Mouse (Mus musculus): ENCODE measurements around the gene D1Pas1. TPM values are rescaled to one million over a fixed set of nuclear protein-coding genes. Genes with fewer than 3 reads are reported as not detected.

D1Pas1 gene
- not detected for total RNA-seq (2021)
- long read RNA-seq, experiment 1, partial matches to known transcripts, result 0 of 1 reads
- long read RNA-seq, experiment 1, other reads (novel, unspliced or antisense), result 0 of 1 reads
- long read RNA-seq, experiment 2, result 0 reads

DNA sequence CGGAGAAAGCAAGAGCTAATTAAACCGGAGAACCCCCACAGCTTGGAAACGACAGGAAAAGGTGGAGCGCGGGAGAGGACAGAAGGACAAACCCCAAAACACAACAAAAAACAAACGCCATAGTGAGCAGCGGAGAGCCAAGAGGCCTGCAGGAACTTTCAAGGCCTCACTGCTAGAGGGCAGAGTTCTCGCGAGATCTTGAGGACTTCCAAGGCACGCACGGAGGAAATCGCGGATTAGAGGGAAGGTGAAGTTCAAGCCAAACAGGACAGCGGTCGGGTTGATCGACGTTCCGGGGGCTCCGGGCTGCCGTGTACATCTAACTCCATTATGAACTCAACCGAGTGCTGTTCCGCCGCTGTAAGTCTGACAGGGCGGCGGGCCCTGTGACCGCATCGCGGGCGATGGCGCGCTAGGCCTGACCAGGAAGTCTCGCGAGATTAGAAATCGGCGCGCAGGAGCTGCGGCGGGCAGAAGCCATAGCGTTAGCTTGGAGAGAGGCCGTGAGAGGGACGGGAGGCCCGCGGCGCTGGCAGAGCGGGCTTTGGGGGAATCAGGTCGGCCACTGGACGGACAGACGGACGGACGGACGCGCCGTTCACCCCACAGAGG lies at the start of gene D1Pas1:
Gene D1Pas1, plus strand, starts transcription at position 216 of the 612 bp plus-strand sequence.
- no peak for DNase-seq (ENCODE audit: low spot score in 2 of 2)

DNA sequence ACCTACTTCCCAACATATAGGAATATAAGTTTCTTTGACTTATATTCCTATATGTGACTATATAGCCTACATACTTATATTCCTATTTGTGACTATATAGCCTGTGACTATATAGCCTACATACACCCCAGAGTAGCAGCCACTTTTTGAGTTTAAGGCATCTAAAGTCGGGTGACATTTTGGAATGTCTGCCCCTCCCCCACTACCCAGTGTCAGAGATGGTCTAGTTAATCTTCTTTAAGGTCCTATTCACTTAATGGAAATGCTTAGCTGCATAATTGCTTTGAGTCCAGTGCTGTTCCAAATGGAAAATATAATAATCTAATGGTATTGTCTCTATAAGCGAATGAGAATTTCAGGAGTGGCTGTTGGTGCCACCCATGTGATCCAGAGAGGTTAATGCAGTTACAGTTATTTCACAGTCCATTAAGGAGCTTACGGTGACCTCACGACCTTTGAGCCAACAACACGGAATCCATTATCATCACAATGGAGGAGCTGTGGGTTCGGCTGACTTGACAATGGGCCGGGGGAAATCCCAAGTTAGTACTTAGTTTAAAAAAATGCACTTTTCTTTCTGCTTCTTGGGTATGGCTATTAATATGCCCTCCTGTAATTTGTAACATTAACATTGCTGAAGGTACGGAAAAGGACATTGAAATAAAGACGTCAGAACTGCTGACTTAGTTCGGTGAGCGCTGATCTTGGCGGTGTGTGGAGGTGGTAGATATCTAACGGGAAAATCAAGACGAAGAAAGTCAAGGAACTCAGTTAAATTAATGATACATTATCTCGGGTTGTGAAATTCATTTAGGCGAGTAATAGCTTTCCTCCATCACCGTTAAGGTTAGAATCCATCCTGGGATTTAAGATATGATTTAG lies 44.5 kb upstream of the D1Pas1 start:
- no peak for DNase-seq (ENCODE audit: low spot score in 2 of 2)

DNA sequence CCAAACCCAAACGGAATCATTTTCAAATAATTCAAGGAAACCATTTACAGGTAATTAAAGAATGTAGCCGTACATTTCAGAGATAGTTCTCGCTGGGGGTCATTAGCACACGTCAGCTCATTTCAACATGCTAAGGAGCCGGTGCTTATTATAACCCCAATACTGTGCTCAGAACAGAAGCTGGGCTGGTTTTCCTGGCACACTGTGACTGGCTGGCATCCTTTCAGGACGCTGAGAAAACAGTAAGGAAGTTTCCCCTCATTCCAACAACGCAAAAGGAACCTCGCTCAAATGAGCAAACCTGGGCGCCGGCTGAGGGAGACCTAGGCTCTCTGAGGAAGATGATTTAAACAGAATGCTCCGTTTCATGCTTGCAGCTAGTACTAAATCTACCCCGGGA lies 43.2 kb upstream of the D1Pas1 start:
- DNase-seq (ENCODE audit: low spot score in 2 of 2), result no peak

DNA sequence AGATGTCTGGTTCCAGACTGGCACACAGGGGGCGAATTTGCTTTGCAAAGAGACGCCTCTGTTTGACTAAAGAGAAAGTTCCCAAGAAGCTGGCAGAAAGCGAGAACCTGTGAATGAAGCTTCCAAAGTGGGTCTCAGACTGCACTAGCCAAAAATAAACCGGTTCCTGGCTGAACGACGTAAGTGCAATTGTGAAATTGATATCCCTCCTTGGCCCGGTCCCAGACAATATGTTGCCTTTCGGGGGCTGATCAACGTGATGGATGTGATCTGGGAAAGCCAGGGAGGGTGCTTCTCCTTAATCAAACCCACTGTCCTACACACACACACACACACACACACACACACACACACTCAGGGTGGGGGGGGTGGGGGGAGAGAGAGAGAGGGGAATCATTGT lies 41.8 kb upstream of the D1Pas1 start:
- no peak for DNase-seq (ENCODE audit: low spot score in 2 of 2)

DNA sequence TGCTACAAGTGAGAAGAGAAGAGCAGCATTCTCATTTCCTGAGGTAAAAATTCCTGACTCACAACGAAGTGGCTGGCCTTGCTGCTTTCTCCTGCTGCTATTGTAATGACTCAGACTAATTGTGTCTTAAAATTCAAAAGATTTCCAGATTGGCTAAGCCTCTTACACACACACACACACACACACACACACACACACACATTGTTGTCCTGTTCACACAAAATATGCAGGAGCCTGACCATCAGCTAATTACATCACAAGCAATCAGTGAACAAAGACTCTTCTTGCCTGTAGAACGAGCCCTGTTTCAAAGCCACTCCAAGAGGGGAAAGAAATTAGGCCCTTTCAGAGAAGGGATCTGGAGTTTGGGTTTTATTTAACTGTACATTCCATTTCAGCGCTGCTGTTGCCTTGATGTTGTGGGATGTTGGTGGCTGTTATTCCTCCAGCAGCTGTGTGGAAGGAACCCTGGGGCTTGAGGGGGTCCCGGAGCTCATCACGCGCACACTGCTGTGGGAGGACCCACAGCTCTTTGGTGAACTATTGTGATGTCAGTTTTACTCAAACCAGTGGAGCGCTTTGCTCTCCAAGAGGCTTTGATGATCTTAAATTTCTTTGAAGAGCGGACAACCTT lies 40.8 kb upstream of the D1Pas1 start:
- no peak for DNase-seq (ENCODE audit: low spot score in 2 of 2)

DNA sequence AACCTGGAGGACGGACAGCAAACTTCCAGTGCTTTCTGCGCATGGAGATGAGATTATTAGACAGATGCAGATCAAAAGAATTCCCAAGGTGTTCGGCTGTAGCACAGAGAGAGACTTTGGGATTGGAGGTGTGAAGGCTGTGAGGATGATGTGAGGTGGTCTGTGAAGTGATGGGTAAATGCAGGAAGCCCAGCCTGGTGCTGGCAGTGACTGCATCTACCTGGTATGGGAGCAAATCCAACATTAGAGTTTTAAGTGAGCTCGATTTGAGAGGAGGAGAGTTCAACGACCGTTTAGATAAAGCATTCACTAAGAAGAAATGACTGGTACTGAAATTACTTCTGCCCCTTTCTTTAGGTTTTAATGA lies 40.3 kb upstream of the D1Pas1 start:
- no peak for DNase-seq (ENCODE audit: low spot score in 2 of 2)

DNA sequence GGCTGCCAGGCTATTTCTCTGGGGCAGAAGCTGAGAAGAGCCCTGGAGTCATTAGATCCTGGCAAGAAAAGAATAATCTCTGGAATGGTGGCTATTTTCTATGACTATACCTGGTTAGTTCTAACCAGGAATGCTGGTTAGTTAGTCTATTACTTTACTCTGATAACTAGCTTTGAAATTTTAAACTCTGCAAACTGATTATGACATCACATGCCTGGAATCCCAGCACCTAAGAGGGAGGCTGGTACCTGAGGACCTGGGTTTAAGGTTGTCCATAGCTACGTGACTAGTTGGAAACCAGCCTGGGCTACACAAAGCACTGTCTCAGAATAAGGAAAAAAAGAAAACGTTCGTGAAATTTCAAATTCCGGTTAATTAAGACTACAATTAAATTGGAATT lies 39.7 kb upstream of the D1Pas1 start:
- DNase-seq (ENCODE audit: low spot score in 2 of 2), result no peak

DNA sequence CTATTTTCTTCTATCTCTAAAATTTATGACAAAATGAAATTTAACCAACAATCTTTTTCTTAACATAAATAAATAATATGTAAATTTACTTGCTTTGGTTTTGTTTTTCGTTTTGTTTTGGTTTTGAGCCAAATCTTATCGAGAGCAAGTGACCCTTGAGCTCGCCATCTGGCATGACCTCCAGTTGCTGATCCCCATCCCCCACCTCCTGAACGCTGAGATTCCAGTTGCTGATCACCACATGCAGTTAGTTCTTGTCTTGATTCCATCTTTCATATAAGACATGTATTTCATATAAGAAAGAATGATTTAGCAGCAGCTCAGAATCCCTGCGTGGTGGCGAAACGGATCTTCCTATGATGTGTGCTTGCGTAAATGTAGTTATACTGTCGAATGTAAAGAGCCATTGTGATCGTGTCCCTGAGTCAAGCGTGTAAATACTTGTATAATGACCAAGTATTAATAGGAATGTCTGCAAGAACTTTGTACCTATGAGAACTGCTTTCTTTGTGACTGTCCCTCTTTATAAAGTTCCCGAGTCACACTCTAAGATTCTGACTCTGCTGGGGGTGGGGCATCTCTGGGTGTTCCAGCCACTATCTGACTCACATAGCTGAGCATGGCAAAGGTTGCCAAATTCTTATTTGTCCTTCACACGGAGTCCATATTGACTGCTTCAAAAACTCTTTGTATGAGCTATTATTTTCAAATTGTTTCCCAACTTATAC lies 36.9 kb upstream of the D1Pas1 start:
- no peak for DNase-seq (ENCODE audit: low spot score in 2 of 2)

DNA sequence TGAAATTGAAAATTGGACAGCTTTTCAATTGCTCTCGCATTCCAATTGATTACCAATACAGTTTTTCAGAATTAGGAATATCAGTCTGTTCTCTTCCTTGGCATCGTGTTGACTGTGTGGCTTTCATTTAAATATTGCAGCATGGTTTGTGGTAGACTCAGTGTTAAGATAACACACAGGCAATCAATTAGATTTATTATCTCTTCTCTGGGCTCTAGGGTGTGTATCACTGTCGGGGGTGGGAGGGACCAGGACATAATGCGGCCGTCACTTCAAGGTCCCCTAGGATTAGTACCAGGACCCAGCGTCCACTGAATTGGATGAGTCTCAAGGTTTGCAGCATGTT lies 36.4 kb upstream of the D1Pas1 start:
- DNase-seq (ENCODE audit: low spot score in 2 of 2), result no peak

DNA sequence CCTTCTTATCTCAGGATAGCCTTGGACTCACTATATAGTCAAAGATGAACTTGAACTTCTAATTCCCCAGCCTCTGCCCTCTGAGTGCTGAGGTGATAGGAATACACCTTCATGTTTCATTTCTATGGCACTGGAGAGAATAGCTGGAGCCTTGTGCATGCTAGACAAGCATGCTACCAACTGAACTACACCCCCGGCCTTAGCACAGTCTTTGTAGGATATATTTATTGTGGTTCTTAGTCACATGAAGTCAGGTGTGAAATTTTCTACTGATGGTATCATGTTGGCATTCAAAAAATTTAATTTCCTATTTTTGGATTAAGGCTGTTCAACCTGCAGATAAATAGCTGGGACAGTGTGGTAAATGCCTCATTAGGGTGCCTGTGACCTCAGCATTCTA lies 33.0 kb upstream of the D1Pas1 start:
- DNase-seq (ENCODE audit: low spot score in 2 of 2), result no peak

DNA sequence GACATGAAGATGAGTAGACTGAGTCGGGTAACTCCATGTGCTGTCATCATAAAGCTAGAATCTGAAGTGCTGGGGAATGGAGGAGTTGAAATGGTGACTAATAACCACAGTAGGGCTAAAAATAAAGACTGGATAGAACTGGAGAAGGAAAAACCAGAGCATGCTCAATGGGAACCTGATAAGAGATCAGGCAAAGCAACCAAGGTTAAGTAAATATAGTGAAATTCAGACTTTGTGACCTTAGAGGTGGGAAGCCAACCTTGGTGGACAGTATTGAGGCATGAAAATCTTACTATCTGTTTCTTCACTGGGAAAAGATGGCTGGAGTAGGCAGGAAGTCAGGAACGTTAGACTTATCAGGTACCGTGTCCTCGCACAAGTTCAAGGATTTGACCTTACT lies 14.8 kb upstream of the D1Pas1 start:
- DNase-seq (ENCODE audit: low spot score in 2 of 2), result no peak

DNA sequence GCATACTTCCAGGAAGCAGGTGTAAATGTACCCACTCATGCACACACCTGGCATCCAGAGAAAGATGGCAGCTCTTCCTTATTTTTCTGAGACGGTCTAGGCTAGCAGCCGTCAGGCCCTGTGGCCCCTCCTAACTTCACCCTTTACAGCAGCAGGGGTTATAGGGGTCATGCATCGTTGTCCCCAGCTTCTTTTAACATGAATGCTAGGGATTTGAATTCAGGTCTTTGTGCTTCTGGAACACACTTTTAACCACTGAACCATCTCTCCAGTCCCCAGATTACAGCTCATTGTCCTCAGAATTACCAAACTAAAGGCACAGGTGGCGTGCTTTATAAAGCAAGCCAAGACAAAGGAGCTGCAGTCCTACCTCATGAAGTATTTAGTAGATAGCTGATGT lies 12.6 kb upstream of the D1Pas1 start:
- DNase-seq (ENCODE audit: low spot score in 2 of 2), result no peak

DNA sequence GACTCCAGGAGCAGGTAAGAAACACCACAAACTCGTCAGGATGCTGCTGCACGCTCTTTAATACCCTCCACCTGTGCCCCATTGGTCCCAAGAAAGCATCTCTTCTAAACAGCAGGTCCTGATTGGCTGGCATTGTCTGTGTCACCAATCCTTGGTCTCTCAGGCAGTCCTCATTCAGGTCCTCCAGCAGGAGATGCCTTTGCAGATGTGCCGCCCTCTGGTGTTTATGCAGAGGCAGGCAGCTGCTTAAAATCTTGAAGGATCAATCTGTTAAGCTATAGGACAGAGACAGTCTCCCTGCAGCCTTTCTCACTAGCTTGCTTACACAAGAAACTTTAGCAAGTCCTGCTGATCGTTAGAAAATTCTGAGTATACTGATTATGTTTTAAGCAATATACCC lies 7.8 kb upstream of the D1Pas1 start:
- DNase-seq (ENCODE audit: low spot score in 2 of 2), result no peak

DNA sequence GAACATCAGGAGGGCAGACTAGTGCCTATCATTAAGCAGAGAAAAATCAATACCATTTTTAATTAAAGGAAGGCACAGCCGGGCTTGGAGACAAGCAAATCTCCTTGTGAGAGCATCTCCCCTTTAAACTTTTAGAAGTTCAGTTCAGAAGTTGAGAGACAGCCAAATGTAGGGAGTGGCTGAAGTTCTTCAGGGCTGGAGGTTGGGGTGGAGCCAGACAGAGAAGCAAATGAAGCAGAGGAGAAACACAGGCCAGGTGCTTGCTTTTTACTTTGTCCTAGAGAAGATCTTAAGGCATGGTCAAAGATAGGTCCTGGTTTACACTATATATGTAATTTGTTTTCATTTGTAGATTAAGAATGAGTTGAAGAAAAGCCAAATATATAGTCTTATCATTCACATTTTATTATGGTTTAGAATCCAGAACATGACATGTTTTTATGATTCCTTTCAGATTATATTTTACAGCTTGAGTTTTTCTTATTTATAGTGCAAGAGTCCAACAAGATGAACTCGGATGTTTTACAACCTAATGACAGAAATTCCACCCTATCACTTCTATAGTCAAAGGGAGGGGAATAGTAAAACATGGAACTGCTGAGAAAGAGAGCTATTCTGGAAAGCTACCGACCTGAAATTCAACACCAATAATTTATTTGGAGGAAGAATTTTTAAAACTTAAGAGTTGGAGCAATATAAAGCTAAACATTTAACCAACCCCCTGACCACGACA lies 2.9 kb upstream of the D1Pas1 start:
- no peak for DNase-seq (ENCODE audit: low spot score in 2 of 2)

DNA sequence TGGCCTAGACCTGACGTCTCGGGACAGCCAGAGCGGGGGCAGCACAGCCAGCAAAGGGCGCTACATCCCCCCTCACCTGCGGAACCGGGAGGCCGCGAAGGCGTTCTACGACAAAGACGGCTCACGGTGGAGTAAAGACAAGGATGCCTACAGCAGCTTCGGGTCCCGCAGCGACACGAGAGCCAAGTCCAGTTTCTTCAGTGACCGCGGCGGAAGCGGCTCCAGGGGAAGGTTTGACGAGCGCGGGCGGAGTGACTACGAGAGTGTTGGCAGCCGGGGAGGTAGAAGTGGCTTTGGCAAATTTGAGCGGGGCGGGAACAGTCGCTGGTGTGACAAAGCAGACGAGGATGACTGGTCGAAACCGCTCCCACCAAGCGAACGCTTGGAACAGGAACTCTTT lies 710 bp downstream of the D1Pas1 start:
- DNase-seq (ENCODE audit: low spot score in 2 of 2), result no peak

DNA sequence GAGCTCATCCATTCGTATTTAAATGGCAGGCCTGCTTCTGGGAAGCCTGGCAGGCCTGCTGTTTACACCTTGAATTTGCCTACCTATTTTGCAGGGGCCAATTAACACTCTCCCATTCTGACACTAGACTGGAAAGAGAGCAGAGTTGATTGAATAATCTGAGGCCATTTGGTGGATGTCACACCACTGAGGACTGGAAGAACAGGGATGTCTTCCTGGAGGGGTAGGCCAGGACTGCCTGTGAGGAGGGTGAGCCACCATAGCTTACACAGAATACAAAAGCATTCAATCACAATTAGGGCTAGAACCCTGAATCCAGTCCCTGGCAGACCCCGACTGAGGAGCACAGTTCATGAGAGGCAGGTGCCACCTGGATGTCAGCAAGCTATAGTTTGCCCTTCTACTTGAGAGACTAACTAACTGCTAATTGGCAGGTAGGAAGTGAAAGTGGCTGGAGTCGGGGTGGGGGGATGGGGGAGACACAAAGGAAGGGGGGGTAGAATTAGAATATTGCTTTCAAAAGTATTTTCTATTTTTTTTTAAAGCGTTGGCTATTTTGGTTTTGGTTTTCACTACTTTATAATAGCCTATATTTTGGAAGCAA lies 9.8 kb downstream of the D1Pas1 start:
- DNase-seq (ENCODE audit: low spot score in 2 of 2), result no peak

DNA sequence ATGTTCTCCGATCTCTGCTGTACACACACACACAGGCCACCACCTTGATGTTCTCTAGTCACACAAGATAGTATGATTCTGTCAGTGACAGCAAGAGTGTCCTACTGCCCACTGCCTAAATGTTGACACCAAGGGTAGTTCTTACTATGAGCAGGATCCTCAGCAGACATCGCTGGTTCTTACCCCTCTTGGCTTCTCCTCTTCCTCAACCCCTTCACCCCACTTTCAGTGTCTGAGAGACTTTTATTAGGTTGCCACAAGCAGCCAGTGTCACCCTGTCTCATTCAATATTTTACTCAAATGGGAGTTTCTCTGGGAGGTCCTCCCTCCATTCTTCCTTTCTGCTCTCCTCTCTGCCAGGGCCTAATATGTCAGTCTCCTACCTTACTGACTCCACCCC lies 10.6 kb downstream of the D1Pas1 start:
- DNase-seq (ENCODE audit: low spot score in 2 of 2), result no peak

DNA sequence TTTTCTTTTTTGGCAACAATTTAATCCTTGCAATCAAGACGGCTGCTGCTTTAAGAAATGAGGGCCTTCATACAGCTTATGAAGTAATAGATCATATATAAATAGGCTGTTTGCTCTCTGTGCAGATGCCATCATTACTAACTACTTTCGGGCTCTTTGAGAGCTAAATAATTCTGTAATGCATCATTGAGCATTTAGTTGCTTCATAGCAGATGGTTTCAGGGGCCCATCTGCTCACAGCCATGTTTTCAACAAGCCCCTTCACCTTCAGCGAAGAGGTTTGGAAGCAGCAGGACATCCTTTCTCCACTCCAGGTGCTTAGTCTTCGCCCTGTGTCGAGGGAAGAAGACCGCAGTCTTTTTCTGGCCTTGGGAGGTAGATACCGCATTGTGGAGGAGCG lies 12.2 kb downstream of the D1Pas1 start:
- no peak for DNase-seq (ENCODE audit: low spot score in 2 of 2)

DNA sequence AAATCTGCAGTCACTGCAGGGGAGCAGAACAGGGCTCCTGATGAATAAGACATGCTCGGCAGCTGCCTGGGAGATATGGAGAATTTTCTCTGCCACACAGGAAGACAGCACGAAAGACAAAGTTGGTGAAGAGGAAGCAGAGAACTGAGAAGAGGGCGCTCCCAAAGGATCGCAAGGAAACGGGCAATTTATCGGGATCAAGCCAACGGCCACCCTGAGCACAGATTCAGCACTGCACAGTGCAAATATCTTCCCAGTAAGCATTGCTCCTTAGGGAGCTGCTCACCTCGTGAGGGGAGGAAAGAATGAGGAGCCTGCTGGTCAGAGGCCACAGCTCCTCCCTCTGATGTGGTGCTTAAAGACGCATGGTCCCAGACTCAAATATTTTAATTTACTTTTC lies 13.3 kb downstream of the D1Pas1 start:
- no peak for DNase-seq (ENCODE audit: low spot score in 2 of 2)

DNA sequence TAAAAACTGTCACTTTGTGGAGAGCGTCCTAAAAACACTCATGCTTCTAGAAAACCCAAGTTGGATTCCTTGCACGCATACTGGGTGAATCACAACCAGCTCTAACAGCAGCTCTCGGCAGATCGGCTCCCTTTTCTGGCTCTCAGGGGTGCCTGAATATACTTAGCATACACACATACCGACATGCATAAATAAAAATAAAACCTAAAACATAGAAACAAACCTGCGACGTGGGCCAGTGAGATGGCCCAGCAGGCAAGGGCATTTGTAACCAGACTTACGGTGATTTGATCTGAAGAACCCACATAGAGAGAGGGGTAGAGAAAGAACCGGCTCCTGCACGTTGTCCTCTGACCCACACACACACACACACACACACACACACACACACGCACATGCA lies 17.9 kb downstream of the D1Pas1 start:
- DNase-seq (ENCODE audit: low spot score in 2 of 2), result no peak

DNA sequence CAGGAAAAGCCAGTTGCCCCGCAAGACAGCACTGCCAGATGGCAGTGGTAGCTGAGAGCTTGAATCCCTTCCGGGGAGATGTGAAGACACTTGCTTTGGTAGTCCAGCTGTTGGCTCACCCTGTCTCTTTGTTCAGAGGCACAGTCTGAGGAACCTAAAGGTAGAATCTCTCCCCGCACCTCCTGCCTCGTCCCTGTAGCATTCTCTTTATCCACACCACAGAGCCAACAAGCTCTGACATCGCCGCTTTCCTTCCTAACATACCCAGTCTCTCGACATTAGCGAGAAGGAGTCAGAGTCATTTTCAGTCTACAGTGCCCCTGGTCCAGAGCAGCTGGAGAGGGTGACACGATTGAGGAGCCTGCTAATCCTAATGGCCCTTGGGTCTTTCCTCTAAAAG lies 18.9 kb downstream of the D1Pas1 start:
- no peak for DNase-seq (ENCODE audit: low spot score in 2 of 2)
